Mouse (Mus musculus) kidney, adult 8-10 months (tissue): Measurements from ENCODE around the gene Bst2.
A peak's percentile ranks its signal among the peaks of the same experiment; 100 is the strongest.

Experiments
- DNase-seq, 2 experiments: peaks; one replicate each; pipeline ENCODE4 v3.0.0; 2022

Gene Bst2

GRCm38 (mm10) chr8:71558958-71559690, 21.9 kb upstream of the Bst2 start:
- peak; percentile 86 to 87 for DNase-seq

- DNase-seq = no peak
Observed at GRCm38 (mm10) chr8:71558071-71558957, 21.1 kb upstream of the Bst2 start, which contains the start of gene Tmem221. TSS of gene Tmem221 (minus strand) at chr8:71558871.

- no peak for DNase-seq
Observed at GRCm38 (mm10) chr8:71554644-71555043, 17.4 kb upstream of the Bst2 start.

GRCm38 (mm10) chr8:71554001-71554400, 16.7 kb upstream of the Bst2 start:
- no peak for DNase-seq

- no peak for DNase-seq
Observed at GRCm38 (mm10) chr8:71552770-71553169, 15.5 kb upstream of the Bst2 start.

- no peak for DNase-seq
Observed at GRCm38 (mm10) chr8:71550754-71551153, 13.5 kb upstream of the Bst2 start.

GRCm38 (mm10) chr8:71547590-71547989, 10.3 kb upstream of the Bst2 start:
- DNase-seq = no peak

GRCm38 (mm10) chr8:71545053-71545452, 7.8 kb upstream of the Bst2 start:
- no peak for DNase-seq

GRCm38 (mm10) chr8:71543755-71544154, 6.5 kb upstream of the Bst2 start:
- no peak for DNase-seq

GRCm38 (mm10) chr8:71542632-71543343, 5.5 kb upstream of the Bst2 start, which contains the start of gene Mvb12a:
TSS of gene Mvb12a (plus strand) at chr8:71542922.
- DNase-seq = peak; percentile 98 to 99

GRCm38 (mm10) chr8:71535663-71536062, 1.6 kb downstream of the Bst2 start:
- no peak for DNase-seq

GRCm38 (mm10) chr8:71534263-71534810, 2.9 kb downstream of the Bst2 start:
- DNase-seq = no peak

GRCm38 (mm10) chr8:71530735-71531467, 6.4 kb downstream of the Bst2 start:
- DNase-seq = peak in 1 of 2 experiments; percentile 47

GRCm38 (mm10) chr8:71528362-71529073, 8.7 kb downstream of the Bst2 start:
- peak in 1 of 2 experiments; percentile 47 for DNase-seq

- DNase-seq = no peak
Observed at GRCm38 (mm10) chr8:71527162-71527870, 9.9 kb downstream of the Bst2 start.

- no peak for DNase-seq
Observed at GRCm38 (mm10) chr8:71526272-71526671, 11.0 kb downstream of the Bst2 start.

- DNase-seq = no peak
Observed at GRCm38 (mm10) chr8:71525226-71526050, 11.8 kb downstream of the Bst2 start, which contains the start of gene Ccdc194. TSS of gene Ccdc194 (minus strand) at chr8:71525711.

- DNase-seq = peak; percentile 91 to 95
Observed at GRCm38 (mm10) chr8:71521634-71522033, 15.6 kb downstream of the Bst2 start.

GRCm38 (mm10) chr8:71519037-71519825, 18.0 kb downstream of the Bst2 start:
- peak; percentile 47 to 76 for DNase-seq
